Mouse (Mus musculus): ENCODE results near the gene Frem1.
A peak's percentile ranks its signal among the peaks of the same experiment; 100 is the strongest.

The Frem1 gene

DNA sequence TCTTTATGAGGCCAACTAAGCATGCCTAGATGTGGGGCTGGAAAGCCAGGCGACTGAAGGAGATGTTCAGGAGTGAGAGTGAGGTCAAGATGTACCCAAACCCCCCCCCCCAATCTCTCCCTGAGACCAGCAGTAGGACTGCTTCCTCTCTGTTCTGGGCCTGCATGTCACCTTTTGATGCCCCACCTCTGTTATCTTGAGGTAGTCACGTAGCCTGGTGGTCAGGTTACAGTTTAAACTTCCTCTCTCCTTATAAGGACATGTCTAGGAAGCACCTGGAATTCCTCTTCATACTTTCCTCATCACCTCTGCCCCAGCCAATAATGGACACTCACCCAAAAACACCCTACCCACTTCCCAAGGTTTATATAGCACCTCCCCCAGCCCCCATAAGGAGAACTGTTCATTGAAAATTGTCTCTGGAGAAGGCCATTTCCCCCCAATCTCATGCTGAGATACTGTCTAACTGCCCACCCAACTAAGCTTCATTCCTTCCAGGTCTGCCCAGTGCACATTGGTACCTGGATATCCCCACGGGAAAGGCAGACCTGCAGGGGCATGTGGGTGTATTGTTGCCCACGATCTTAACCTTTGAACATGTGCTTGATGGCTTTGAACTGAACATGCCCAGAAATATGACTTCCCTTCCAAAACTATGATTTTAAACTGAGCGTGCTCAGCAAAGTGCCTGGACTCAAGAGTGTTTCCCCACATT is 184.3 kb downstream of the Frem1 start:
- no peak for DNase-seq

DNA sequence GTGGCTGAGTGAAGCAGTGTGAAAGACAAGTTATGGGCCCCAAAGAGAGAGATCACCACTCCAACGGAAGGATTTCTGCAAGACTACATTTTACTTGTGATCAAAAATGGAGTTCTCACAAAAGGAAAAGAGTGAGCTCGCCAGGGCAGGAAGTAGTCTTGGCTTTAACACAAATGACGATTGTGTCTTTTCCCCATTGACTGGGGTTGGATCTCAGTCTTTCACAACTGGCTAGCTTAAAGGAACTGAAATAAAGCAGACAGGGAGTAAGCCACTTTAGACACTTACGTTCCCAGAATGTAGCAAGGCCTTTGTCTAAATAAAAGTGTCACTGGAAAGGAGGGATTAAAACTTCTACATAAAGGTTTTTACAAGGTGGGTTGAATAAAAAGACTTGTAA is 185.0 kb downstream of the Frem1 start:
- no peak for DNase-seq

DNA sequence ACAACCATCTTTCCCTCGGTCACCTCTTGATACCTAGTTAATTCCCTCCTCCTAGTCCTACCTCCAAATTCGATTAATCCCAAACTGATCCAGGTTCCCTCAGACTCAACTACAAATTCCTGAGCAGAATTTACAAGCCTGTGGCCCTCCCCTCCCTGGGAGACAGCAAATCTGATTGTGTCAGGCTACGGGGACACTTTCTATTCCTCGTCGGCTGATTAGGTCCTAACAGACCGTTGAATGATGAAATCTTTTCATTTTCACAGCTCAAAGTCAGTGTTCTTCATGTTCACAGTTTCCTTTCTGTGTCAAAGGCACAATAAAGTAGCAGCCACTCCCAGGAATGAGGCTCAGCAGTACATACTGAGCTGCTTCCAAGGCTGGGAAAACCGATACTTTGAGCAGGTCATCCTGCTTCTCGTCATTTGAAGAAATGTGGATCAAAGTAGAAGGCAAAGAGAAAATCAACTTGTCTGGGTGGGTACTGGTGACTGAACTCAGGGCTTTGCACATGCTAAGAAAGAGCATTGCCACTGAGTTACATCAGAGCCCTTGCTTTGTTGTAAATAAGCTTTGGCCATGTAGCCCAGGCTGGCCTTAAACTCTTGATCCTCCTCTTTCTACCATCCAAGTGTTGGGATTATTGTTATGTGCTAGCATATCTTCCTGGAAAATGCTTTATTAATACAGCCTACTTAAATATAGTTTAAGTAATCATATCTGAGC is 187.0 kb downstream of the Frem1 start:
- DNase-seq, result no peak

DNA sequence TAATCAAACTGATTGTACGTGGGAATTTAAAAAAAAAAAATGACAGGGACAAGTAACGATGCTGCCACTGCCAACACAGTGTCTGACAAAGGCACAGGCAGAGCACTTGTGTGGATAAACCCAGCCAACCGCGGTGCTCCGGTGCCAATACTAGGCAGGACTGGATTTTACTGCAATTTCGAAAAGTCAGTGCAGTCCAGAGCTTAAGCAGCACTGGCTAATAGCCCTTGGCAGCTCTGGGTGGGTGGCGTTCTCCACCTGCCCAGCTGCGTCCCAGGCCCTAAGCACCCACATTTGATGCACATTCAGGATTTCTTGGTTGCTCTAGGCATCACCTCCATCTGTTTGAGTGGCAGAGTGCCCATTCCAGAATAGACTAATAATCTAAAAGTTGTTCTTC is 188.8 kb downstream of the Frem1 start:
- no peak for DNase-seq

DNA sequence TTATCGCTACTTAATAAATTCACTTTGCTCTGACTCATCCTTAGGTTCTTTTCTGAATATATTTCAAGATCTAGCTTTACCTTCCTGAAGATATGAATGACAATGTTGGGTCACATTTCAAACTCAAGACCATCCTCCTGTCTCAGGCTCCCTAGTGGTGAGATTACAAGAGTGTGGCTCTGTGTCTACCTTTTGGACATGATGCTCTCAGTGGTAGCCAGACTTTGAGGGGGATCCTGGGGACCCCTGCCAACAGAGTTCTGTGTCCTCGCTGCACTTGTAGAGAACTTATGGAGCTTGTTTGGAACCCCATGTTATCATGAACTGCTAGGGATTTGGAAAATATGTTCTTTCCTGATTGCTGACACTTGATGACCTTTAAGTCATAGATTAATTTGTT is 190.7 kb downstream of the Frem1 start:
- no peak for DNase-seq

DNA sequence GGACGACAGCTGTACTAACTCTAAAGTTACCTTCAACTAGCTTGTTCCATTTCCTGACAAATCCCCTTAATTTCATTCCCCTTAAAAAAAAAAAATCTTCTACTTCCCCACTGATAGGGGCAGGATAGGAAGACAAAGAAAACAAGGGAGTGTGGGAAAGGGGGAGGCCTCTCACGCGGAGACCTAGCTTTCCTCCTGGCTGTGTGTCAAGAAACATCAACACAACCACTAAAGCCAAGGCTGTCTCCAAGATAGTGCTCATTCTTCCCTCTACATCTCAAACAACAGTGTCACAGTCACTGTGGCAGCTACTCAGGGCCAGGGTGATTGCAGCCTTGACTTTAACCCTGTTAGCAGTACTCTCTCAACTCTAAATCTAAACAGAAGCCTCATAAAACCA is 191.6 kb downstream of the Frem1 start:
- no peak for DNase-seq

DNA sequence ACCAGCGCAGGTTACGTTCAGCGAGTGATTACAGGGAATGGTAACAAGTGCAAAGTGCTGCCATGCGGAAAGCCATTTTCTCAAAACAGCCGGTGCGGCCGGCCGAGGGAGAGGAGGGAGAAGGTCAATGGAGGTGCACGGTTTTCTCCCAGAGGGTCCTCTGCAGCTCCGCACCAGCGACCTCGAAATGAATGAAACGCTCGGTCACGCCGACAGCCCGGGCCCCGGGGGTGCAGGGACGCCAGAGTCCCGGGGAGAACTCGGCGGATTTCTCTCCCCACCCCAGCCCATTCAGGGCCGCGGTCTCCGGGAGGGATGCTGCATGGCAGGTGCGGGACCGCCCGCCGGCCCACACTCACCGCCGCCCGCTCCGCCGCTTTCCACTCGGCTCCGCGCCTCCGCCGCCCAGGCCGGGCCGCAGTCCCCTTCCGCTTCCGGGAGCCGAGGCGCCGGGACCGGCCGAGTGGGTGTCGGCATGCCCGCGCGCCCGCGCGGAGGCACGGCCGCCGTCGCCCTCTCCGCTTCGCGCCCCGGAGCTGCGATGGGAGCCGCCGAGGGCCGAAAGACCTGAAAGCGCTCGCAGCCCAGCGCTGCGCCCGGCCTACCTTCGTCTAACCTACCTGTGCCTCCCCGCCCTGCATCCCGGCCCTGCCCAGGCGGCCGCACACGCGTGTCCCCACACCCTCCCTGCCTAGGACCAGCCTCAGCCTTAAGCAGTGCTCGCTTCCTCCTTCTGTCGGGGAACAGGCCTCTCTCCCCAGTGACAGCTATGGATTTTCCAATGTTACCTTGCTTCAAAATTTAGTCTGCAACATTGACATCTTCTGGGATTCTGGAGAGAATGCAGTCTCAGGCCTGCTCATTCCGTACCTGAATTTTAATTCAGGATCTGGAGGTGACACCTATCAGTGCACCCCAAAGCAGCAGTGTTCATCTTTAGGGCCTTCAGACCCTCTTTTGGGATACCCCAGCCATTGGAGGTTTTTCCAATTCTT is 192.7 kb downstream of the Frem1 start, which contains the start of gene Zdhhc21:
Gene Zdhhc21 (minus strand): TSS at position 828 of the 995 bp plus-strand sequence.
- peak; percentile 89 for DNase-seq

DNA sequence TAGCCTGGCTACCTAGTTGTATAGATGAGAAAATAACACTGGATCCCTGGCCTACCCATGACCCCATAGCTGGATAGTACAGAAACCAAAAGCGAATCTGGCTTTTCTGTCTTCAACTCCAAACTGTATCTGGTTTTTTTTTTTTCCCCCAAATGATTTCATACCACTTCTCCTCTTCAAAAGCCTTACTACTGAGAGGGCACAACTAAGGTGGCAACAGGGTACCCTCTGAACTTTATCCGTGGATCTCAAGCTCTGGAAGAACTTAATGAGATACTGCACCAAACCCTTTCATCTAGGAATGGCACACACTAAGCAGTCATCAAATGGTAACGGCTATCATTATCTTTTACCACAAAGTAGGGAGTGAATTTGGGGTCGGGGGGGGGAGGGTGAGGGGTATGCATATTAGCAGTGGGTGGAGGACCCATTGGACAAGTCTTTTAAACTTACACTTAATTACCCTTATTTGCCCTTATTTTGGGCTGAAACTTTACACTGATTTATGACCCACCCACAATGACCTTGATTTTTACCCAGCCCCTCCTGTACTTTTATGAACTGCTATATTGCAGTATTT is 193.6 kb downstream of the Frem1 start:
- no peak for DNase-seq

DNA sequence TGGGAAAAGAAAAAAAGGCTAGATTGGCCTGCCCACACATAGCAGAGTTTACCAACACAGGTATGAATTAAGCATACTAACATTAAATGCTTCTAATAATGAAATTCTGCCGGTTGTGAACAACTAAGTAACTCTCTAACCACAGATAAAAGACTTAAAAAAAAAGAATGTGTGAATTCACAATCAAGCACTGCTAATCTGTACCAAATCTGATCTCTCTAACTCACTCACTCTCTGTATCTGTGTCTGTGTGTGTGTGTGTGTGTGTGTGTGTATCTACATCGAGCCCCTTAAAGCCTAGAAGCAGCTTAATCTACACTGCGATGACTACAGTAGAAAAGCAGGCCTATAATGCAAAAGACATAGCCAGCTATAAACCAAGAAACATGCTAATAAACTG is 195.2 kb downstream of the Frem1 start:
- no peak for DNase-seq

DNA sequence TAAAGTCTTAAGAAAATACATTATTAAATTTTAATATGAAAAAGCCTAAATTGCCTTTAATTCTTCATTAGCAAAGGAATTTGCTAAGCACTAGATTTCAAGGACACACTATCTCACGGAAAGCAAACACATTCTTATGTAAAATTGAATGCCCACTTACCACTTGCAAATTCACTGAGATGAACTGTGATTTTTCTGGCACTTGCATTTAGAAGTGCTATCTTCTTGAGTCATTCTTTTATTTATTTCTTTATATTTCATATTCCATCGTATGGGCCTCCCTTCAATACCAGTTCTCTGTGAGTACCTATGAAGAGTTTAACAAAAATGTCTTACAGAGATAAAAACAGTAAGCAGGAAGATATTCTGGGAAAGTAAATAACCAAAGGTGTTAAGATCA is 198.3 kb downstream of the Frem1 start:
- DNase-seq, result no peak

DNA sequence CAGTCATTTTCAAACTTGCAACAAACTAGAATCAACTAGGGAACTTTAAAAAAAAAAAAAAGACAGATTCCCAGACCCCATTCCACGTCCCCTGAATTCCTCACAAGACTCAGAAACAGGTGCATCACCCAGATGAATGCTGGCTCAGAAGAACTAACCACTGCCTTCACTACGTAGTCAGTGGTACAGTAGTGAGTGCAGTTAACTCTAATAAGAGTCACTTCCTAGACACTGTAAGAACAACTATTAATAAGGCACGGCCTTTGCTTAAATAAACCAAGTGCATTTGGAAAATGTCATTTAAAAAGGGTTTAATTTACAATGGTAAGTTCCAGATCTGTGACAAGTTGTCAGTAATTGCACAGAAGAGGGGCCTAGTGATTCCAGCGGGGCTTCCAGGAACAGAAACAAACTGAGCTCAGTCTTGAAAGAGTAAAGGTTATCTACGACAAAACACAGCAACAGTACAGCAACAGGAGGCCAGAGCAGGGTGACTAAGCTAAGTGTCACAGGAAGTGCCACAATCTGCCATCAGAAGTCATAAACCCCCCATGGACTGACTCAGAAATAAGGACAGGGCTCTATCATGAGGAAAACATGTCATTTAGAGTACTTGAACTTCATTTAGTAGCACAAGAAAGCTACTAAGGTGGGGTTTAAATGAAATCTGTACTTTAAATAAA is 203.4 kb downstream of the Frem1 start:
- DNase-seq, result no peak
